Mouse (Mus musculus): Measurements from ENCODE around the gene Adgrv1. TPM values are rescaled to one million over a fixed set of nuclear protein-coding genes. Genes with fewer than 3 reads are reported as not detected.

Adgrv1 gene
- polyA plus RNA-seq, 1 experiment from 2014 or later, result 0.91 TPM

- Histone ChIP-seq H3K4me3 (ENCODE audit: low read depth, low read length) (no peak overlapping the region), H3K36me3 (ENCODE audit: control insufficient read depth, insufficient read depth, low read length) (no peaks in the 10 kb centered on the region), H3K4me1 (replicated peaks; ENCODE audit: control insufficient read depth, insufficient read depth, low read length) (no peaks in the 10 kb centered on the region), H3K9ac (ENCODE audit: low read length) (no peak overlapping the region), H3K27me3 (replicated peaks; ENCODE audit: control insufficient read depth, insufficient read depth, low read length) (no peaks in the 10 kb centered on the region), H3K27ac (ENCODE audit: low read depth) (no peak overlapping the region), H3K4me2 (ENCODE audit: low read length) (no peak overlapping the region), H3K9me3 (ENCODE audit: control insufficient read depth, low read length) (no peaks in the 10 kb centered on the region)
- DNase-seq (ENCODE audit: low spot score), result no peak
- 65% methylated on average over 6 of the region's 6 CpGs for WGBS
- no peak for ATAC-seq (replicated peaks; ENCODE audit: low FRiP score, low TSS enrichment, low read depth)
Measured at GRCm38 (mm10) chr13:81425111-81425510, 207.8 kb downstream of the Adgrv1 start.

- no peak for ATAC-seq (replicated peaks; ENCODE audit: low FRiP score, low TSS enrichment, low read depth)
- Histone ChIP-seq H3K9ac (ENCODE audit: low read length) (no peak overlapping the region), H3K4me1 (replicated peaks; ENCODE audit: control insufficient read depth, insufficient read depth, low read length) (no peaks in the 10 kb centered on the region), H3K36me3 (ENCODE audit: control insufficient read depth, insufficient read depth, low read length) (no peaks in the 10 kb centered on the region), H3K27me3 (replicated peaks; ENCODE audit: control insufficient read depth, insufficient read depth, low read length) (no peaks in the 10 kb centered on the region), H3K9me3 (ENCODE audit: control insufficient read depth, low read length) (no peaks in the 10 kb centered on the region), H3K4me3 (ENCODE audit: low read depth, low read length) (no peak overlapping the region), H3K4me2 (ENCODE audit: low read length) (no peak overlapping the region), H3K27ac (ENCODE audit: low read depth) (no peak overlapping the region)
- no peak for DNase-seq (ENCODE audit: low spot score)
- whole genome bisulfite sequencing, result 67% methylated on average over 4 of the region's 4 CpGs
Measured at GRCm38 (mm10) chr13:81424002-81424401, 209.0 kb downstream of the Adgrv1 start.

- Histone ChIP-seq H3K27ac (ENCODE audit: low read depth) (no peak overlapping the region), H3K4me2 (ENCODE audit: low read length) (no peak overlapping the region), H3K9me3 (ENCODE audit: control insufficient read depth, low read length) (no peaks in the 10 kb centered on the region), H3K4me3 (ENCODE audit: low read depth, low read length) (no peak overlapping the region), H3K9ac (ENCODE audit: low read length) (no peak overlapping the region), H3K27me3 (replicated peaks; ENCODE audit: control insufficient read depth, insufficient read depth, low read length) (no peaks in the 10 kb centered on the region), H3K4me1 (replicated peaks; ENCODE audit: control insufficient read depth, insufficient read depth, low read length) (no peaks in the 10 kb centered on the region), H3K36me3 (ENCODE audit: control insufficient read depth, insufficient read depth, low read length) (no peaks in the 10 kb centered on the region)
- DNase-seq (ENCODE audit: low spot score), result no peak
- 76% methylated on average over 1 of the region's 1 CpGs for WGBS
- no peak for ATAC-seq (replicated peaks; ENCODE audit: low FRiP score, low TSS enrichment, low read depth)
Measured at GRCm38 (mm10) chr13:81407881-81408460, 225.0 kb downstream of the Adgrv1 start.

DNA sequence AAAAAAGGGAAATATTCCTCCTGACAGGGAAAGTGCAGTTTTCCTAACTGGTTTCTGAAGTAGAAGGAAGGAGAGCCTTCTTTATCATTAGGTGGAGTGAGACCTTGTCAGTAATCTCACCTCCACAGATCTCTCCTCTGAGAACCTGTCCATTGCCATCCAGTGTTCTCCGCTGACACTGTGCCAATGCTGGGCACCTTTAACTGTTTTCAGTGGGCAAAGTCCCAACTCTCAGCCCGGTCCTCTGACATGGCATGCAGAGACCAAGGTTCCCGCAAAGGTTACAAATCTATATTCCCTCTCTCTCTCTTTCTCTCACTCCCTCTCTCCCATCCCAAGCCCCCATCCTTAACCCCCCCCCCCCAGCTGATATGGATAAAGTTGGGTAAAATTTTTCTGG, 230.1 kb downstream of the Adgrv1 start:
- 92% methylated on average over 3 of the region's 3 CpGs for WGBS

GRCm38 (mm10) chr13:81402191-81402590, 230.8 kb downstream of the Adgrv1 start:
- Histone ChIP-seq H3K27me3 (replicated peaks; ENCODE audit: control insufficient read depth, insufficient read depth, low read length) (no peaks in the 10 kb centered on the region), H3K4me3 (ENCODE audit: low read depth, low read length) (no peak overlapping the region), H3K9ac (ENCODE audit: low read length) (no peak overlapping the region), H3K4me1 (replicated peaks; ENCODE audit: control insufficient read depth, insufficient read depth, low read length) (no peaks in the 10 kb centered on the region), H3K9me3 (ENCODE audit: control insufficient read depth, low read length) (no peaks in the 10 kb centered on the region), H3K4me2 (ENCODE audit: low read length) (no peak overlapping the region), H3K36me3 (ENCODE audit: control insufficient read depth, insufficient read depth, low read length) (no peaks in the 10 kb centered on the region), H3K27ac (ENCODE audit: low read depth) (no peak overlapping the region)
- ATAC-seq (replicated peaks; ENCODE audit: low FRiP score, low TSS enrichment, low read depth) (no peak), DNase-seq (ENCODE audit: low spot score) (no peak)
- 77% methylated on average over 2 of the region's 2 CpGs for WGBS

More for the DNA sequence above, 230.1 kb downstream of the Adgrv1 start:
- Histone ChIP-seq H3K4me2 (ENCODE audit: low read length) (no peak overlapping the region), H3K9me3 (ENCODE audit: control insufficient read depth, low read length) (no peaks in the 10 kb centered on the region), H3K9ac (ENCODE audit: low read length) (no peak overlapping the region), H3K4me1 (replicated peaks; ENCODE audit: control insufficient read depth, insufficient read depth, low read length) (no peaks in the 10 kb centered on the region), H3K27me3 (replicated peaks; ENCODE audit: control insufficient read depth, insufficient read depth, low read length) (no peaks in the 10 kb centered on the region), H3K27ac (ENCODE audit: low read depth) (no peak overlapping the region), H3K4me3 (ENCODE audit: low read depth, low read length) (no peak overlapping the region), H3K36me3 (ENCODE audit: control insufficient read depth, insufficient read depth, low read length) (no peaks in the 10 kb centered on the region)
- DNase-seq (ENCODE audit: low spot score) (no peak), ATAC-seq (replicated peaks; ENCODE audit: low FRiP score, low TSS enrichment, low read depth) (no peak)

DNA sequence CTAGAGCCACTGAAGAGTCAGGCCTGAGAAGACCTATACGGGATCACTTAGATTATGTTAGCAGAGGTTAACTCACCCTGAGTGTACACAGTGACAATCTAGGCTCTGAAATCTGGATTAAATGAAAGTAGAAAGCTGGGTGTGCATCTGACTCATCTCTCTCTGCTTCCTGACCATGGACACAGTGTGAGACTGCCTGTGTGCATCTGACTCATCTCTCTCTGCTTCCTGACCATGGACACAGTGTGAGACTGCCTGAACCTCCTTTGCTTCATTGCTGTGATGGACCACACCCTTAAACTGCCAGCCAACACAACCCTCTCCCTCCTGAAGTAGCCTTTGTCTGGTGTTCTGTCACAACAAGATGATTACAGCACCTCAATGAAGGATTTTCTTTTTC, 231.2 kb downstream of the Adgrv1 start:
- ATAC-seq (replicated peaks; ENCODE audit: low FRiP score, low TSS enrichment, low read depth), result no peak
- Histone ChIP-seq H3K27me3 (replicated peaks; ENCODE audit: control insufficient read depth, insufficient read depth, low read length) (no peaks in the 10 kb centered on the region), H3K4me2 (ENCODE audit: low read length) (no peak overlapping the region), H3K9me3 (ENCODE audit: control insufficient read depth, low read length) (no peaks in the 10 kb centered on the region), H3K9ac (ENCODE audit: low read length) (no peak overlapping the region), H3K4me1 (replicated peaks; ENCODE audit: control insufficient read depth, insufficient read depth, low read length) (no peaks in the 10 kb centered on the region), H3K36me3 (ENCODE audit: control insufficient read depth, insufficient read depth, low read length) (no peaks in the 10 kb centered on the region), H3K4me3 (ENCODE audit: low read depth, low read length) (no peak overlapping the region), H3K27ac (ENCODE audit: low read depth) (no peak overlapping the region)
- no peak for DNase-seq (ENCODE audit: low spot score)
- 90% methylated on average over 1 of the region's 1 CpGs for WGBS

DNA sequence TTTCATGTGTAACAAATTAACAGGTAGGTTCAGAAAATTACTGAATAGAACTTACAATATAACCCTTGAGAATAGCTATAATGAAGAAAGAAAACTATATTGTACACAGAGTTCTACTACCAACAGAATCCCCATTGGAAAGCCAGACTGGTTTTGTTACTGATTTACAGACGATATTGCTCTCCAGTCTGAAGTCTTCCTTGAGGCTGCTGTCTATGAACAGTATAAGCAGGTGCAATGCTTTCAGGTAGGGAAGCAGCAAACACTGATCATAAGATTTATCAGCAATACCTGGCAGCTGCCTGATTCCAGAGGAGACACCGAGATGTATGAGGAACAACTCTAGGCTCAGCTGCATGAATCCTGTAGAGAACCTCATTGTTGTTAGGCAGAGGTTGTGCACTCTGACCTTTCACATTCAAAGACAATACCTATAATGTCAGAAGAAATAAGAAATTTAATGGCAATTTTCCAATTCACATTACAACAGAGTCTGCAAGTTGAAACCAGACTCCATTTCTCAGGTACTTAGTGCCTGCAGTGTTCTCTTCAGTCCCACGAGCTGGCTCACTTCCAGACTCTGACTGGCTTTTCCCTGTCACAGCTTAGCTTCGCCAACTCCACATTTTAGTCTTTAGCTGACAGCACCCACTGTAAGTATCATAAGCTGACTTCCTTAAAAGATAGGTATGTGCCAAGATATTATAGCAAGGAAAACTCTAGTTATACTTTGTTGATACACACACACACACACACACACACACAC, 247.2 kb downstream of the Adgrv1 start:
- H3K9ac ChIP-seq (ENCODE audit: low read length), result no peak overlapping the region
- H3K27ac ChIP-seq (ENCODE audit: low read depth), result no peak overlapping the region
- no peaks in the 10 kb centered on the region for H3K27me3 ChIP-seq (replicated peaks; ENCODE audit: control insufficient read depth, insufficient read depth, low read length)
- no peaks in the 10 kb centered on the region for H3K4me1 ChIP-seq (replicated peaks; ENCODE audit: control insufficient read depth, insufficient read depth, low read length)
- no peaks in the 10 kb centered on the region for H3K9me3 ChIP-seq (ENCODE audit: control insufficient read depth, low read length)
- no peak overlapping the region for H3K4me2 ChIP-seq (ENCODE audit: low read length)
- H3K4me3 ChIP-seq (ENCODE audit: low read depth, low read length), result no peak overlapping the region
- H3K36me3 ChIP-seq (ENCODE audit: control insufficient read depth, insufficient read depth, low read length), result no peaks in the 10 kb centered on the region
- DNase-seq (ENCODE audit: low spot score), result no peak
- ATAC-seq (replicated peaks; ENCODE audit: low FRiP score, low TSS enrichment, low read depth), result peak; percentile 76
- WGBS, result 68% methylated on average over 4 of the region's 4 CpGs

DNA sequence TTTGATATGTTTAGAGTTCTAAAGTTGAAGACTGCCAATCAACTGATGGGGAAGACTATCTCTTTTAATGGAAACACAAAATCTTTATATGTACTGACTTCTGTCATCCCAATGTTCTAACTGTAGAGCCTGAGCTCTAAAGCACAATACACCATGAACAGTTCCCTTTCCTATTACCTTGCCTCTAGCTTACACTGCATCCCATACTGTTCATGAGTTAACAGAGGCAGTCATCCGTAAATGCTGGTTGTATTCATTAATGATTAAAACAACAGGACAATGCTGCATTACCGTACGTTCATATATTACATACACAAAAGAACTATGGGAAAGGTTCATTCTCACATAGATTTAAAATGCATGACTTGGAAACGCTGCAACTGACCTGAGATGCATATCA, 251.1 kb downstream of the Adgrv1 start:
- 84% methylated on average over 4 of the region's 4 CpGs for WGBS
- H3K27ac ChIP-seq (ENCODE audit: low read depth), result no peak overlapping the region
- ATAC-seq (replicated peaks; ENCODE audit: low FRiP score, low TSS enrichment, low read depth), result no peak
- no peaks in the 10 kb centered on the region for H3K4me1 ChIP-seq (replicated peaks; ENCODE audit: control insufficient read depth, insufficient read depth, low read length)
- no peaks in the 10 kb centered on the region for H3K27me3 ChIP-seq (replicated peaks; ENCODE audit: control insufficient read depth, insufficient read depth, low read length)
- no peaks in the 10 kb centered on the region for H3K9me3 ChIP-seq (ENCODE audit: control insufficient read depth, low read length)
- no peak overlapping the region for H3K4me3 ChIP-seq (ENCODE audit: low read depth, low read length)
- H3K36me3 ChIP-seq (ENCODE audit: control insufficient read depth, insufficient read depth, low read length), result no peaks in the 10 kb centered on the region
- H3K4me2 ChIP-seq (ENCODE audit: low read length), result no peak overlapping the region
- no peak overlapping the region for H3K9ac ChIP-seq (ENCODE audit: low read length)
- no peak for DNase-seq (ENCODE audit: low spot score)

Measured in intestine, embryonic 14.5 days (tissue).